Mouse (Mus musculus) forebrain, embryonic 10.5 days (tissue): ENCODE data around the gene Crlf2. TPM values are rescaled to one million over a fixed set of nuclear protein-coding genes. Genes with fewer than 3 reads are reported as not detected.

Experiments used
- polyA plus RNA-seq: library from polyadenylated mRNA; unstranded; fragments of >200 nt; fragmentation: Nextera tagmentation; extraction: Ambion mirVana; gene quantifications from 2 replicates; pipeline ENCODE4 v1.2.1, GENCODE M21; 2016

Crlf2 gene
- polyA plus RNA-seq, 1 experiment from 2014 or later = 3.2 TPM

Other genes with a start within 250 kb of the Crlf2 start
- not detected in 2 replicates for gene Vmn2r16, start 228.8 kb downstream of the Crlf2 start, polyA plus RNA-seq
- gene Vmn2r17, start 139.3 kb downstream of the Crlf2 start, polyA plus RNA-seq = not detected in 2 replicates
- gene 5430403G16Rik, start 132.0 kb upstream of the Crlf2 start, polyA plus RNA-seq = 2.2 and 2.7 TPM in 2 replicates
- 10.1 and 10.9 TPM in 2 replicates for gene 4930522L14Rik, start 192.9 kb upstream of the Crlf2 start, polyA plus RNA-seq